ENCODE assay signal across 9 mouse cellular contexts in genomic region chr17:94553400-94553799, GRCm38 (mm10).
DNase-seq lines count a peak whose midpoint lies in the region; TF ChIP-seq lines count a peak whose summit lies in the region.
"Had no signal": no experiment of that assay in that cellular context is flagged by ENCODE, and none has a peak within 500 bp of the region (broad histone marks: within the 10 kb centered on the region; RNA-seq: fewer than 3 reads in every experiment).

No protein-coding gene starts in this region.

- H3K4me3 ChIP-seq in embryonic fibroblast, embryonic 13.5 days (ENCODE audit: insufficient read depth, low read length) = no peak overlapping the region
- H3K4me3 ChIP-seq: limb, embryonic 15.5 days had no signal

- intact Hi-C loops in heart, postnatal 10 days (cut with DNase I) = loop anchor here (5.0 kb wide), 1 partner anchor 791 kb away; no protein-coding TSS in a partner anchor

- TF ChIP-seq CTCF in embryonic fibroblast, embryonic 13.5 days (IDR thresholded peaks at IDR 0.05; ENCODE audit: borderline replicate concordance, insufficient read depth, low read length) = peak; percentile 11; the same call in 1 of the 2 replicates

- no peak for TF ChIP-seq POLR2A in embryonic fibroblast, embryonic 13.5 days (IDR thresholded peaks at IDR 0.05; ENCODE audit: low read depth, low read length)

- H3K27ac ChIP-seq in embryonic fibroblast, embryonic 13.5 days (ENCODE audit: insufficient read depth, low read length) = no peak overlapping the region
- H3K27ac ChIP-seq: limb, embryonic 15.5 days had no signal

- no peaks in the 10 kb centered on the region for H3K4me1 ChIP-seq in embryonic fibroblast, embryonic 13.5 days (ENCODE audit: control insufficient read depth, insufficient read depth, low read length)
- H3K4me1 ChIP-seq: limb, embryonic 15.5 days had no signal

- DNase-seq in heart, postnatal 10 days = peak; percentile 4
- no peak for DNase-seq in heart, adult 9 months (ENCODE audit: low spot score in 2 of 2)
- peak; percentile 44 for DNase-seq in retina, embryonic 14.5 days (ENCODE audit: low spot score)
- DNase-seq in retina, postnatal 1 day = no peak
- peak; percentile 2 for DNase-seq in telencephalon, adult 2 months (ENCODE audit: low read depth, low spot score)
- no peak for DNase-seq in spleen, adult 18-20 months
- no peak for DNase-seq in lung, postnatal 25 days (ENCODE audit: low spot score)

Comparison
In these comparisons a context has a peak if more than half of its experiments do, and no peak if none do; other contexts are left out.
1. DNase-seq: peak in heart, postnatal 10 days (2 of 2), retina, embryonic 14.5 days (single experiment) and telencephalon, adult 2 months (single experiment); none in heart, adult 9 months (0 of 2), retina, postnatal 1 day (single experiment), spleen, adult 18-20 months (0 of 2) and lung, postnatal 25 days (single experiment).